Mouse (Mus musculus) retina, postnatal 7 days (tissue): ENCODE measurements at regions not wholly inside any gene's neighbourhood (a gene's known extent, or its start where the extent isn't known, plus 50 kb on each side); places are given as distances from the start of the nearest gene placed in this dataset.
"Not testable (repeated sequence)": the region's sequence is repeated elsewhere in the genome, so short reads cannot be mapped to it uniquely, and the experiment has no call there.

Experiments used
- DNase-seq: peaks from one replicate; pipeline ENCODE4 v3.0.0-alpha.2; 2012; ENCODE audit warnings: low read depth, low spot score

- peak; percentile 9 for DNase-seq
These were observed 209.2 kb downstream of the Cd47 start for GRCm38 (mm10) chr16:50009542-50009941.

DNA sequence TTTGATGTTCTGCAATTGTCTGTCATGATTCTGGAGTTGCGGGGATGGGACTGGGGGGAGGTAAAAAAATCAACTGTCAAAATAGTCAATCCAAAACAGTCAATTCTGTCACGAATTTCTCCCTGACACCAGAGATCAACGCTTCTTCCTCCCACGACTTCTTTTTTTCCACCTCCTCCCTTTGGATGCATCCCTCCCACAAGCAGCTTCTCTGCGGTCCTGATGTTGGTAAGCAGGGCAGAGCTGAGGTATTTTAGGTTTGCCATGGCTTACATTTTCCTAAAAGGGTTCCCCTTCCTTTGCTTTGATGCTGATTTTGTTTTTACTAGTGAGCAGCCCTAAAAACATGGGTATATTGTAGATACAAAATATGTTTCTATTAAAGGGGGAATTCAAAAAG is 209.7 kb downstream of the Cd47 start:
- DNase-seq: no peak

GRCm38 (mm10) chr16:50010532-50010971 is 210.2 kb downstream of the Cd47 start:
- DNase-seq: no peak

- DNase-seq: no peak
These were observed 223.6 kb downstream of the Cd47 start for GRCm38 (mm10) chr16:50023885-50024284.

DNA sequence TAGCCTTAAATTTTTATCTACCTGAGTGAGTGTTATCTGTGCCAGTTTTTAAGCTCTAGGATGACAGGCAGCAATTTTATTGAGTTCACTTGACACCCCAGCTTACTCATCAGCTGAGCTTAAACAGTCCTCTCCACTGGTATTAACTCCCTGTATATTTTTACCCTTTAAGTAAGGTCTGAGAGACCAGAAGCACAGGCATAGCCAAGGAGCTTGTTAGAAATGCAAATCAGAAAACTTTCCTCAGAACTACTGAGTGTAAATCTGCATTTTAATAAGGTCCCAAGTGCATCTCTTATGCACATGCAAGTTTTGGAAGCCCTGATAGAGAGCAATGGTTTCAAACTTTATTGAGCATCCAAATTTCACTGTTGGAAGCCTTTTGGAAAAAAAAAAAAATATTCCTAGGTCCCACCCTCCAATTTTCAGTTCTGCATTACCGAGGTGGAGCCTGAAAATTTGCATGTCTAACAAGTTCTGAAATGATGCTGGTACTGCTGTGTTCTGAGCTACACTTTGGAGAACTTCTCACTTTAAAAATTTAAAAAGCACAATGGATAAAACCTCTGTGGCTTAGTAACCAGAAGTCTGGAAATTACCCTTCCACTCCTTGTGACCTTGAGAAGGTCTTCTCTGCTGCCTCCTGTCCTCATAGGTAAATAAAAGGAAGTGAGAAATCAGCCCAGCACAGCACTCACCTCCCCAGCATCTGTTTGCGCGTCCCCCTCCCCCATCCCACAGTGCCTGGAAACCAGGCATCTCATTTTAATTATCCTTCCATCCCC is 226.0 kb downstream of the Cd47 start:
- DNase-seq: no peak

GRCm38 (mm10) chr16:50027189-50027588 is 226.9 kb downstream of the Cd47 start:
- DNase-seq: no peak

DNA sequence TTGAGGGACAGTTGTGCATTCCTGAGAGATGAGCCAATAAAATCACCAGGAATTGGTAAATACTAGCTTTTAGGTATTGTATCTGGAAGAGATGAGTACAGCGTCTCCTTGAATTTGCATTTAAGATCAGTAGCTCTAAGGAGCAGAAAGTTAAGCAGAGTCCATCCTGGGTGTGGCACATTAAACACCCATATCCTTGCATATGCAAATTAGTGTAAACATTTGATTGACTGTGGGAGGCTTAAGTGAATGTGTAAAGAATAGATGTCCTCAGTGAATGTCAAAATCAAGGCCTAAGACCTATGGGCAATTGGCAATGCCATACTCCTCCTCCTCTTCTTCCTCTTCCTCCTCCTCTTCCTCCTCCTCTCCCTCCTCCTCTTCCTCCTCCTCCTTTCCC is 229.4 kb downstream of the Cd47 start:
- DNase-seq: no peak

GRCm38 (mm10) chr16:50030355-50030754 is 230.0 kb downstream of the Cd47 start:
- not testable (repeated sequence) for DNase-seq

GRCm38 (mm10) chr16:50030905-50031369 is 230.6 kb downstream of the Cd47 start:
- DNase-seq: no peak

DNA sequence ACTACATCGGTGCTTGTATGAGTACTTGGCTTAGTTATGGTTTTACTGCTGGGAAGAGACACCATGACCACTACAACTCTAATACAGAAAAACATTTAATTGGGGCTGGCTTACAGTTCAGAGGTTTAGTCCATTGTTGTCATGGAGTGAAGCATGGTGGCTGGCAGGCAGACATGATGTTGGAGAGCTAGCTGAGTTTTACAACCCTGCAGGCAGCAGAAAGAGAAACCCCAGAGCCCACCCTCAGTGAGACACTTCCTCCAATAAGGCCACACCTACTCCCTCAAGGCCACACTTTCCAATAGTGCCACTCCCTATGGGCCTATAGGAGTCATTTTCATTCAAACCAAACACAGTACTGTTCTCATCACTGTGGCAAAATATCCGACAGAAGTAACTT is 232.5 kb downstream of the Cd47 start:
- no peak for DNase-seq

GRCm38 (mm10) chr16:50036296-50036734 is 236.0 kb downstream of the Cd47 start:
- no peak for DNase-seq

GRCm38 (mm10) chr16:50044103-50044502 is 243.8 kb downstream of the Cd47 start:
- no peak for DNase-seq

GRCm38 (mm10) chr16:50045552-50046547 is 245.5 kb downstream of the Cd47 start:
- peak; percentile 36 for DNase-seq

DNA sequence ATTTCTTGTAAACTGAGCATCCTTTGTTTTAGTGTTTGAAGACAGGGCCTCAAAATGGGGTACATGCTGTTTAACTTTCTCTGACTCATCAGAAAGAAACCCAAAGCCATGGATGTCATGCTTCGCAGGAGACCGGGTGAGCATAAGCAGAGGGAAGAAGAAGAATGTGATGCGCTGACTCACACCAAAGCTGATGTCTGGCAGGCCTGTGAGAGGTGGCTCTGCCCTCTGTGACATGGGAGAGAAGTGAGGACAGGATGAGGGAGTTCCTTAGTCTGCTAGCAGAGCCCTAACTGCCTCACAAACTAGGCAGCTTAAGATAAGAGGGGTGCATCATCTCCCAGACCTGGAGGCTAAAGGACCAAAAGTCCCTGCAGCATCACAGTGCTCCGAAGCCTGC is 263.2 kb downstream of the Cd47 start:
- no peak for DNase-seq

DNA sequence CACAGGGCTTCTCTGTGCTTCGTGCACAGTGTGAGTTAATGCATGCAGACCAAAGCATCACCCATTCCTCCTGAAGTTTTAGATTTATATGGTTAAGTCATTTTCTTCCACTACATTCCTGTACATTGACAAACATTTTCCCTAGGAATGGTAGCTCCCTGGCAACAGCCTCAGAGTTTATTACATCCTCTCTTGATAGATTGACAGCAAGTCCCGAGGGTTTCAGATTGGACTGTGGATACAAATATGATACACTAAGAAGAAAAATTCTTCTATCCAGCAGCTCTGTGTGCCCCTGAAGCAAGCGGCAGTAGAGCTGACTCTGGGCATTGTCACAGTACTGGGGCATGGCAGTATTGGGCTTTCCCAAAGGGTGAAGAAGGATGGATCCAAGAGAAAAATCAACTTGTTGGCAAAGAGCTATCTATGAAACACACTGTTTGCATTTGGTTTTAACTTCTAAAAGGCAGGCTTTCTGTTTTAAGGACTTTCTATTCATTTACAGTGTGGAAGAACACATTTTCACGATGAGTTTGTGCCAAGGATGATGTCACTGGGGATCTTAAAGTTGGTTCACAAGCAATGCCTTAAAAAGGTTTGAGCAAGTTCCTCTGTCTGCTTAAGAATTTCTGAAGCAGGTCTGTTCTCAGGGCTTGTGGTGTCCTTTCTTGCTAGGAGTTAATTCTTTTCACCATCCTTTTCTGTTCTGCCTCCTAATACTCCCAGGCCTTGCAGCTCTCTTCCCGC is 265.2 kb downstream of the Cd47 start:
- DNase-seq: no peak

DNA sequence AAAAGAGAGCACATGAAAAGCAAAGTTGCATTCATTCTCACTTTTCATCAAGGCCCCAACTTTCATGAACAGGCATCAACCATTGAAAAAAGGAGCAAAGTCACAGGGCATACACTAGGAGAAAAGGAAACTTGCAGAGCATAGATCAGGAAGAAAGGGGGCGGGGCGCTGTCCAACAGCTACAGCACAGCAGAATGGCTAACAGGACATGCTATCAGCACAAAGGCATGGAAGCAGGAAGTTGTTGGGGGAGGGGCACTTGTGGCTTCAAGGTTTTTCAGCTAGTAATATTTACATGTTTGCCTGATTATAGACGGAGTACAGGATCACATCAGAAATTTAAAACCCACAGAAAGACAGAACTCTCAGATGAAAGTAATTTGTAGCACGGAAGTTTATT is 268.7 kb downstream of the Cd47 start:
- DNase-seq: no peak

GRCm38 (mm10) chr16:50070728-50071127 is 270.4 kb downstream of the Cd47 start:
- no peak for DNase-seq

DNA sequence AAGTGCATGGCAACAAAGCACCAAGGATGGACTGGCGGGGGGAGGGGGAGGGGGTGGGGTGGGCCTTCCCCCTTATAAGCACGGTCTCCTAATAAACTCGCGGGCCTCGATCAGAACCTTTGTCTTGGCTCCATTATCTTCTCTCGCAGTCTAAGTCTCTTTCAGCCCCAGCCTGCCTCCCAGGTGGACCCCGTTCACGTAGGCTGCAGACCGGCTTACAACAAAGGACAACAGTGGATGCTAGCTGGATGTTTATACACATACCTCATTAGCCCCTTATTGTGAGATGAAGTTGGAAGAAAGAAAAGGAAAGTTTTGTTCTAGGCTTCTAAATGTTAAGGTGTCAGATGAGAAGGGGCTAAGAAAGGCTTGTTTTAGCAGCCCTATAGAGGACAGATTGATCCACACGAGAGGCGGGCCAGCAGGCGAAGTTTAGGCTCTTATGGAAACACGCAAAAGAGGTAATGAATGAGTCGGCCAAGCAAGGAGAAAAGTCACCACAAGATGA is 272.6 kb downstream of the Cd47 start:
- DNase-seq: no peak

- no peak for DNase-seq
These were observed 273.6 kb downstream of the Cd47 start for GRCm38 (mm10) chr16:50073979-50074378.

- DNase-seq: no peak
These were observed 275.3 kb downstream of the Cd47 start for GRCm38 (mm10) chr16:50075641-50076040.

DNA sequence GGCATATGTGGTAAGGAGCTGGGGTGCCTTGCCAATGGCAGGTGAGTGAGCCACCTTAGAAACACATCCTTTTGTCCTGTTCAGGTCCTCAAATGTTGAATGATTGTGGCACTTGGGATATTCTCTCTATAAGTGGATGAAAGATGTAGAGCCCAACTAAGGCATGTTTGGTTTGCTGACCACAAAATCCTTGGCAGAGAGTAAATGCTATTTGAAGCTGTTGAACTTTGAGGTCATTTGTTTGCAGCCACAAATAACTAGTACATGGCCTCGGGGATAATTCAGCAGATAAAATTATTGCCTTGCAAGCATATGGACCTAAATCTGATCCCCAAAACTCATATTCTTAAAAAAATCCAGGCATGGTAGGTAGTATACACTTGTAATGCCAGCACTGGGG is 281.2 kb downstream of the Cd47 start:
- no peak for DNase-seq
